Mouse (Mus musculus): ENCODE measurements around the gene Gsn.

DNA sequence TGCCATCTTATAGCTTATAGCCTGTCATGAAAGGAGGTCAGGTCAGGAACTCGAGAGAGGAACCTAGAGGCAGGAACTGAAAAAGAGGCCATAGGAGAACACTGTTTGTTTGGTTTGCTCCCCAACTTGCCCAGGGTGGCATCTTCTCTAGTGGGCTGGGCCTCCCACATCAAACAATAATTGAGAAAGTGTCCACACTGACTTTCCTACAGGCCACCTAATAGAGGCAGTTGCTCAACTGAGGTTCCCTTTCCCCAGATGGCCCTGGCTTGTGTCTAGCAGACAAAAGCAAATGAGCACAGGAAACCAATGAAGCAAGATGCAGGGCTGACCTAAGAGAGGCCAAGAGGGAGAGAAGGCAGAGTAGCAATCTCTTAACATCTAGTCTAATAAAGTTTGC, 52.0 kb downstream of the Gsn start:
- no peak for TF ChIP-seq POLR2A (IDR thresholded peaks at IDR 0.05; ENCODE audit: insufficient read depth, low read length)
- TF ChIP-seq CTCF (IDR thresholded peaks at IDR 0.05; ENCODE audit: low read depth, low read length) = no peak

Measured in ES-Bruce4 (cell line).